Mouse (Mus musculus) heart, postnatal 25 days (tissue): ENCODE measurements at regions not wholly inside any gene's neighbourhood (a gene's known extent, or its start where the extent isn't known, plus 50 kb on each side); places are given as distances from the start of the nearest gene placed in this dataset.
A peak's percentile ranks its signal among the peaks of the same experiment; 100 is the strongest.

Source experiments
- DNase-seq: peaks from one replicate; pipeline ENCODE4 v3.0.0; 2022; ENCODE audit warnings: low spot score
- intact Hi-C: fragments of 180-260 bp; cut with DNase I; formaldehyde crosslinking; loops from one replicate; pipeline ENCODE4 v1.15.1; 2025

- no peak for DNase-seq
- intact Hi-C loops = no loop called here
Measured at GRCm38 (mm10) chr6:94783471-94783870, 83.5 kb upstream of the Lrig1 start.

- intact Hi-C loops = no loop called here
- DNase-seq = no peak
Measured at GRCm38 (mm10) chr6:94780621-94781020, 80.7 kb upstream of the Lrig1 start.

- intact Hi-C loops = loop anchor here (5.0 kb wide), 1 partner anchor 78 kb away; the partner anchor contains the start of gene Lrig1
- peak; percentile 46 for DNase-seq
Measured at GRCm38 (mm10) chr6:94779854-94780253, 79.9 kb upstream of the Lrig1 start.

- intact Hi-C loops = loop anchor here (5.0 kb wide), 1 partner anchor 77 kb away; the partner anchor contains the start of gene Lrig1
- no peak for DNase-seq
Measured at GRCm38 (mm10) chr6:94779213-94779612, 79.3 kb upstream of the Lrig1 start.

GRCm38 (mm10) chr6:94778797-94779196 lies 78.8 kb upstream of the Lrig1 start:
- DNase-seq = no peak
- intact Hi-C loops = loop anchor here (5.0 kb wide), 1 partner anchor 76 kb away; the partner anchor contains the start of gene Lrig1

GRCm38 (mm10) chr6:94776585-94776984 lies 76.6 kb upstream of the Lrig1 start:
- no peak for DNase-seq
- intact Hi-C loops = loop anchor here (5.0 kb wide), 1 partner anchor 74 kb away; the partner anchor contains the start of gene Lrig1

- intact Hi-C loops = loop anchor here (5.0 kb wide), 1 partner anchor 73 kb away; the partner anchor contains the start of gene Lrig1
- DNase-seq = no peak
Measured at GRCm38 (mm10) chr6:94774871-94775270, 74.9 kb upstream of the Lrig1 start.

GRCm38 (mm10) chr6:94773604-94774486 lies 73.9 kb upstream of the Lrig1 start:
- intact Hi-C loops = no loop called here
- DNase-seq = no peak

GRCm38 (mm10) chr6:94772868-94773603 lies 73.1 kb upstream of the Lrig1 start:
- DNase-seq = no peak
- intact Hi-C loops = no loop called here

- intact Hi-C loops = no loop called here
- DNase-seq = no peak
Measured at GRCm38 (mm10) chr6:94772391-94772790, 72.4 kb upstream of the Lrig1 start.

GRCm38 (mm10) chr6:94768230-94768629 lies 68.3 kb upstream of the Lrig1 start:
- no peak for DNase-seq
- intact Hi-C loops = no loop called here

GRCm38 (mm10) chr6:94765724-94766123 lies 65.8 kb upstream of the Lrig1 start:
- DNase-seq = no peak
- intact Hi-C loops = no loop called here

- DNase-seq = no peak
- intact Hi-C loops = no loop called here
Measured at GRCm38 (mm10) chr6:94761341-94761740, 61.4 kb upstream of the Lrig1 start.

- intact Hi-C loops = no loop called here
- DNase-seq = no peak
Measured at GRCm38 (mm10) chr6:94760629-94761111, 60.7 kb upstream of the Lrig1 start.

GRCm38 (mm10) chr6:94759649-94760048 lies 59.7 kb upstream of the Lrig1 start:
- DNase-seq = no peak
- intact Hi-C loops = no loop called here

GRCm38 (mm10) chr6:94756006-94756405 lies 56.0 kb upstream of the Lrig1 start:
- intact Hi-C loops = no loop called here
- no peak for DNase-seq

- intact Hi-C loops = no loop called here
- DNase-seq = no peak
Measured at GRCm38 (mm10) chr6:94755297-94755831, 55.4 kb upstream of the Lrig1 start.

- no peak for DNase-seq
- intact Hi-C loops = no loop called here
Measured at GRCm38 (mm10) chr6:94754522-94754921, 54.6 kb upstream of the Lrig1 start.

GRCm38 (mm10) chr6:94751101-94751440 lies 51.1 kb upstream of the Lrig1 start:
- intact Hi-C loops = no loop called here
- DNase-seq = no peak
